Mouse (Mus musculus) liver, postnatal 0 days (tissue): ENCODE measurements around the gene Mrgprh. TPM values are rescaled to one million over a fixed set of nuclear protein-coding genes. Genes with fewer than 3 reads are reported as not detected.

ENCODE experiments used
- ATAC-seq: fragments of 200-750 bp; cut with Nextera tagmentation; 2 replicates; pipeline ENCODE4 v1.8.0; 2017; ENCODE audit warnings: mild to moderate bottlenecking, moderate library complexity
- DNase-seq: peaks from one replicate; pipeline ENCODE4 v3.0.0-alpha.2; 2016
- H3K27ac ChIP-seq: fragments of 300-500 bp; sonication (generic); 2 replicates; pipeline ENCODE4 v1.5.1; 2014; ENCODE audit warnings: antibody characterized with exemption, moderate library complexity, mild to moderate bottlenecking, low read depth
- H3K27me3 ChIP-seq: fragments of 300-500 bp; sonication (generic); 2 replicates; pipeline ENCODE4 v1.6.1; 2014; ENCODE audit warnings: low read length, control low read depth, mixed read lengths; ENCODE audit not compliant: insufficient read depth
- H3K36me3 ChIP-seq: fragments of 300-500 bp; sonication (generic); replicated peaks from 2 replicates; pipeline ENCODE4 v1.6.1; 2014; ENCODE audit warnings: mild to moderate bottlenecking, control low read depth, low read length, moderate library complexity, mixed read lengths; ENCODE audit not compliant: insufficient read depth
- H3K4me1 ChIP-seq: fragments of 300-500 bp; sonication (generic); 2 replicates; pipeline ENCODE4 v1.6.1; 2014; ENCODE audit warnings: antibody characterized with exemption, mild to moderate bottlenecking, control low read depth; ENCODE audit not compliant: insufficient read depth
- H3K4me2 ChIP-seq: fragments of 300-500 bp; sonication (generic); 2 replicates; pipeline ENCODE4 v1.6.1; 2014; ENCODE audit warnings: low read depth, mild to moderate bottlenecking, low read length, moderate library complexity, mixed read lengths
- H3K4me3 ChIP-seq: fragments of 300-500 bp; sonication (generic); 2 replicates; pipeline ENCODE4 v1.5.1; 2014; ENCODE audit warnings: low read depth, low read length
- H3K9ac ChIP-seq: fragments of 300-500 bp; sonication (generic); replicated peaks from 2 replicates; pipeline ENCODE4 v1.6.1; 2014; ENCODE audit warnings: mild to moderate bottlenecking, moderate library complexity
- H3K9me3 ChIP-seq: fragments of 300-500 bp; sonication (generic); 2 replicates; pipeline ENCODE4 v1.6.1; 2016; ENCODE audit warnings: mild to moderate bottlenecking, control low read depth, low read length, mixed read lengths
- CTCF ChIP-seq: sonication (generic); IDR thresholded peaks from 2 replicates; pipeline ENCODE4 v1.5.1; 2016; ENCODE audit warnings: antibody characterized with exemption, low read depth
- EP300 ChIP-seq: IDR thresholded peaks from 2 replicates; pipeline ENCODE4 v1.6.1; 2016; ENCODE audit warnings: antibody characterized with exemption, low read depth, mild to moderate bottlenecking
- WGBS: fragments of 180-500 bp; shearing (Covaris S2); extraction: QIAGEN DNeasy Blood & Tissue Kit; methylation state at CpG from one replicate; pipeline ENCODE4 v1.1.7; 2014; ENCODE audit not compliant: insufficient replicate concordance; 5-methylcytosine and 5-hydroxymethylcytosine counted together
- polyA plus RNA-seq: library from polyadenylated mRNA; unstranded; fragments of >200 nt; fragmentation: Nextera tagmentation; extraction: Ambion mirVana; gene quantifications from 2 replicates; pipeline ENCODE4 v1.2.1, GENCODE M21; 2015

The Mrgprh gene
- polyA plus RNA-seq, result not detected in 2 replicates

DNA sequence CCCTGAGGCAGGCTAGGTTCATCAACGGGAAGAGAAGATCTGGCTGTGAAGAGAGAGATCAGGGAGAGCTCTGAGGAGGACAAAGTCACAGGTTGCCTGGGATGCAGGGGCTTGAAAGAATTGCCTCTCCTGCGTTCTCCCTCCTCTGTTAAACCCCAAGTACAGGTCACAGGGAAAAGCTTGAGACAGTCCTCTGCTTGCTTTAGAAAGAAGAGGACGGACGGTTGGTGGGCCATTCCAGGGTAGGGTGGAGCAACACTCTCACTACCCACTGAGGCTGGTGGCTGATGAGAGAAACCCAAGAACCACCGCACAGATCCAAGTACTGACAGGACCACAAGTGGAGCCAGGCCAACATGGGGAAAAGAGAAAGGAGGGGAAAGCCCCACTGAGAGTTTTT lies at the start of gene Mrgprh:
TSS of gene Mrgprh (plus strand) at position 301 of the 400 bp plus-strand sequence.
- DNase-seq (no peak), ATAC-seq (no peak)
- Histone ChIP-seq H3K27me3 (peaks cover 18% of the 10 kb centered on the region; the same call in 1 of the 2 replicates), H3K9me3 (no peaks in the 10 kb centered on the region), H3K27ac (no peak within 1 kb of the TSS), H3K4me3 (no peak within 1 kb of the TSS), H3K36me3 (no peaks in the 10 kb centered on the region), H3K4me2 (no peak within 1 kb of the TSS), H3K9ac (no peak within 1 kb of the TSS), H3K4me1 (no peaks in the 10 kb centered on the region)
- no peak for TF ChIP-seq CTCF
- 65% methylated on average over 5 of the region's 5 CpGs for WGBS

- no peak overlapping the region for H3K4me2 ChIP-seq
- ATAC-seq (no peak), DNase-seq (no peak)
- no peak overlapping the region for H3K4me3 ChIP-seq
- WGBS, result 69% methylated on average over 5 of the region's 5 CpGs
- H3K27ac ChIP-seq, result no peak overlapping the region
- TF ChIP-seq EP300, result no peak
- no peak for TF ChIP-seq CTCF
- no peak overlapping the region for H3K9ac ChIP-seq
- no peaks in the 10 kb centered on the region for H3K4me1 ChIP-seq
- H3K27me3 ChIP-seq, result no peaks in the 10 kb centered on the region
- no peaks in the 10 kb centered on the region for H3K36me3 ChIP-seq
- H3K9me3 ChIP-seq, result no peaks in the 10 kb centered on the region
Observed at GRCm38 (mm10) chr17:12830351-12830750, 45.5 kb upstream of the Mrgprh start.

DNA sequence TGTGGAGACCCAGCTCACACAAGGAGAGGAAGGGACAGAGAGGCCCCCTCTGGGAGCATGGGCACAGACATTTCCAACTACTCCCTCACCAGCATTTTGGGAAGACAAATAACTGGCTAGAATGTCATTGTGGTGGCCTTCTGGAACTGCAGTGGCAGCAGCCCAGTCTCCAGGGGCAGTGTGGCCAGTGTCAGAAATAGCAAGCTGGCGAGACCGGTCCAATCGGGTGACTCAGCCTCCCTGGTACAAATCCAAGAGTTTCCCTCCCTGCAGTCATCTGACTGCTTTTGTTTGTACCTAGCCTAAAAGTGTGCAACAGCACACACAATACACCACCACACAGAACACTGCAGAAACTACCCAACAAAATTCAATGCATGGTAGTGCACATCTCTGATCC lies 43.6 kb upstream of the Mrgprh start:
- no peak overlapping the region for H3K4me2 ChIP-seq
- H3K4me1 ChIP-seq, result no peaks in the 10 kb centered on the region
- H3K27ac ChIP-seq, result no peak overlapping the region
- WGBS, result 78% methylated on average over 3 of the region's 3 CpGs
- no peak overlapping the region for H3K4me3 ChIP-seq
- H3K36me3 ChIP-seq, result no peaks in the 10 kb centered on the region
- TF ChIP-seq EP300, result no peak
- TF ChIP-seq CTCF, result no peak
- DNase-seq, result no peak
- no peaks in the 10 kb centered on the region for H3K9me3 ChIP-seq
- no peak for ATAC-seq
- H3K9ac ChIP-seq, result no peak overlapping the region
- no peaks in the 10 kb centered on the region for H3K27me3 ChIP-seq

DNA sequence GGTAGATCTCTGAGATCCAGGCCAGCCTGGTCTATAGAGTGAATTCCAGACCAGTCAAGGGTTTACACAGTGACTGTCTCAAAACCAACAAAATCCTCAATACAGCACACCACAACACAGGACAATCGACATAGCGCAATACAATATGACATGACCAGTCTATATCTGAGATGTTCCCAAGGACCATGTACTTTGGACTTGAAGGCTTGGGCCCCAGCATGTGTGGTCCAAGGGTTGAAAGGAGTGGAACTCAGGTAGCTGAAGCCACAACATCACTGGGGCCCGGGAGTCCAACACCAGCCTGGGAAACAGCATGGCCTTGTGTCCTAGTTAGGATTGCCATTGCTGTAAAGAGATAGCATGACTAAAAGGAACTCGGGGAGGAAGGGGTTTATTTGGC lies 43.2 kb upstream of the Mrgprh start:
- H3K27ac ChIP-seq, result no peak overlapping the region
- H3K9ac ChIP-seq, result no peak overlapping the region
- TF ChIP-seq CTCF, result no peak
- no peak for TF ChIP-seq EP300
- 81% methylated on average over 4 of the region's 4 CpGs for WGBS
- no peaks in the 10 kb centered on the region for H3K27me3 ChIP-seq
- no peak for DNase-seq
- no peaks in the 10 kb centered on the region for H3K9me3 ChIP-seq
- no peaks in the 10 kb centered on the region for H3K36me3 ChIP-seq
- H3K4me1 ChIP-seq, result no peaks in the 10 kb centered on the region
- no peak overlapping the region for H3K4me2 ChIP-seq
- no peak overlapping the region for H3K4me3 ChIP-seq
- no peak for ATAC-seq

GRCm38 (mm10) chr17:12834317-12834716 lies 41.5 kb upstream of the Mrgprh start:
- no peak for TF ChIP-seq CTCF
- no peak for TF ChIP-seq EP300
- no peak overlapping the region for H3K4me2 ChIP-seq
- no peak overlapping the region for H3K27ac ChIP-seq
- DNase-seq (no peak), ATAC-seq (no peak)
- H3K36me3 ChIP-seq, result no peaks in the 10 kb centered on the region
- H3K9me3 ChIP-seq, result no peaks in the 10 kb centered on the region
- H3K27me3 ChIP-seq, result no peaks in the 10 kb centered on the region
- no peak overlapping the region for H3K4me3 ChIP-seq
- WGBS, result 70% methylated on average over 3 of the region's 3 CpGs
- H3K4me1 ChIP-seq, result no peaks in the 10 kb centered on the region
- no peak overlapping the region for H3K9ac ChIP-seq

DNA sequence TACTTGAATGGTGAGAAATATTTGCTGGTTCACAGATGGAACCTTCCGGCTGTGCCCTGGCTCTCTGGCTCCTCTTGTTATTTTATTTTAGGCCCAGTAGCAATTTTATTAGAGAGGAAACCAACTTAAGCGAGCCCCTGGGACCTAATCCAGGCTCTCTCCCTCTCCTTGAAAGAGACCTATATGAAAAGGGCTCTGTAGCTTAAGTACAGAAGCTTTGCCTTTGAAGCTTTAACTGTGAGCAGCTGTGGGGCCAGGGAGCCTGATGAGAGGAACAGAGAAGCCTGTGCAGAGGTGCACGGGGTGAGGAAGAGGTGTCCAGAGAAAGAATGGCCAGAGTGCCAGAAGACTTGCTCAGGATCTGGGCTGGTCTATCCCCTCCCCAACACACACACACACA lies 41.0 kb upstream of the Mrgprh start:
- Histone ChIP-seq H3K36me3 (no peaks in the 10 kb centered on the region), H3K27ac (no peak overlapping the region), H3K9ac (no peak overlapping the region), H3K4me1 (no peaks in the 10 kb centered on the region), H3K4me3 (no peak overlapping the region), H3K9me3 (no peaks in the 10 kb centered on the region), H3K27me3 (no peaks in the 10 kb centered on the region), H3K4me2 (no peak overlapping the region)
- DNase-seq, result no peak
- TF ChIP-seq CTCF, result no peak
- no peak for TF ChIP-seq EP300
- 54% methylated on average over 3 of the region's 3 CpGs for WGBS
- no peak for ATAC-seq

DNA sequence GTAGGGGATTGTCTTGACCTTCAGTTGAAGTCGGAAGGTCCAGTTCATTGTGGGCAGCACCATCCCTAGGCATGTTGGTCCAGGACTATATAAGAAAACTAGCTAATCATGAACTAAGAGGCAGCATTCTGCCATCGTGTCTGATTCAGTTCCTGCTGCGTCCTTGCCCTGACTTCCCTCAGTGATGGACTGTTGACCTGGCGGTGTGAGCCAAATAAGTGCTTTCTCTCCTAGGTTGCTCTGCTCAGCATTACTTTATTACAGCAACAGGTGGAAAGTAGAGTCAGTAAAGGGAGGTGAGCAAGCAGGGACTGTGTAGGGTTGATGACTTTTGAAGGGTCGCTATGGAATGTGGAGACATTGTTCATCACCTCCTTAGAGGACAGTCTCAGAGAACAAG lies 40.1 kb upstream of the Mrgprh start:
- no peaks in the 10 kb centered on the region for H3K9me3 ChIP-seq
- ATAC-seq, result no peak
- WGBS, result 86% methylated on average over 5 of the region's 5 CpGs

More for the DNA sequence above, 40.1 kb upstream of the Mrgprh start:
- Histone ChIP-seq H3K27ac (no peak overlapping the region), H3K4me2 (no peak overlapping the region), H3K27me3 (no peaks in the 10 kb centered on the region), H3K4me3 (no peak overlapping the region), H3K36me3 (no peaks in the 10 kb centered on the region), H3K4me1 (no peaks in the 10 kb centered on the region), H3K9ac (no peak overlapping the region)
- no peak for TF ChIP-seq CTCF
- TF ChIP-seq EP300, result no peak
- no peak for DNase-seq
